8 mouse cellular contexts compared by ENCODE assay signal in the genomic region with DNA sequence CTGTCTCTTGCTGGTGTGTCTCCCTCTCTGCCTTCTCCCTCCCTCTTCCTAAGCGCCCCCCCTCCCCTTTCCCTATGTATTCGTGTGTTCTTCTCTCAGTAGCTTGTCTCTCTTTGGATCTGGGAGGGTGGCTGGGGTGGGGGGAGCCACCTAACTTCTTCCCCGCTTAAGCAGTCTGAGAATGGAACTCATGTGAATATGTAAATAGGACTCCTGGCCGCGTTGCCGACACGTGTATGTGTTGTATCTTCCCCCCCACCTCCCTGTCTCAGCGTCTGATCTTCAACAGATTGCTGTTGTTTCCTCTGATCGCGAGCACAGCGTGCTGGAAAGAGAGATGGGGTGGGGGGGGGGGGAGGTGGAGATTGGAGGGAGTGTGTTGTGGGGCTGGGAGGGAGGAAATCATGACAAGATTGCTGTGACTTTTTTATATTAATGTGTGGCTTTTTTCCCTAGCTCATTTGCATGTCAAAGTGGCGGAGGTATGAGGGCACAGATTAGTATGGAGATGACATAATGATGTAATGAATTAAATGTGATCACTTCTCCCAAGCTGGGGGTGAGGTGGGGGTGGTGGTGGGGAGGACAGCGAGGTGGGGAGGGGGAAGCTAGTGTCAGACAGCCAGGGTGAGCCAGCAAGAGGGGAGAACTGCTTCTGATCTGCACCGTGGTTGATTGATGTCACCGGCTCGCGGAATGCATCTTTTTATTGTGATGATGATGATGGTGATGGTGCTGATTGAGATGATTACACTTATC. TPM values are rescaled to one million over a fixed set of nuclear protein-coding genes. Genes with fewer than 3 reads are reported as not detected.
DNase-seq lines count a peak whose midpoint lies in the region; ATAC-seq and TF ChIP-seq lines count a peak whose summit lies in the region.

No protein-coding gene starts in this region.

- H3K4me3 ChIP-seq in heart, postnatal 0 days (ENCODE audit: low read depth, low read length), result peak overlapping the region; percentile 26
- H3K4me3 ChIP-seq in embryonic facial prominence, embryonic 10.5 days, result peak overlapping the region; percentile 52
- H3K4me3 ChIP-seq in intestine, embryonic 14.5 days (ENCODE audit: low read depth, low read length), result peak overlapping the region; percentile 21
- H3K4me3 ChIP-seq in neural tube, embryonic 14.5 days (ENCODE audit: low read depth, low read length), result peak overlapping the region; percentile 26
- no peak overlapping the region for H3K4me3 ChIP-seq in cerebellum, adult 2 months (replicated peaks; ENCODE audit: insufficient read depth, low read depth, low read length)

- TF ChIP-seq POLR2A in cerebellum, adult 2 months (IDR thresholded peaks at IDR 0.05; ENCODE audit: borderline replicate concordance, insufficient read depth, low read length), result no peak

- no peak overlapping the region for H3K9ac ChIP-seq in heart, postnatal 0 days (replicated peaks; ENCODE audit: low read depth, low read length)
- H3K9ac ChIP-seq in intestine, embryonic 14.5 days (ENCODE audit: low read length), result 0 out of 2 replicates have a peak overlapping the region, but pooled peaks have one; percentile 7
- H3K9ac ChIP-seq in neural tube, embryonic 14.5 days (replicated peaks; ENCODE audit: low read depth, low read length), result peak overlapping the region; percentile 26; the same call in 1 of the 2 replicates

- intact Hi-C loops in heart, postnatal 36 days (cut with DNase I), result no loop called here

- no peak for ATAC-seq in heart, postnatal 0 days (ENCODE audit: insufficient read depth, low read depth)
- ATAC-seq in intestine, embryonic 14.5 days (replicated peaks; ENCODE audit: low FRiP score, low TSS enrichment, low read depth), result 0 out of 2 replicates have a peak, but pooled peaks have one; percentile 36
- peak; percentile 54; the same call in 1 of the 2 replicates for ATAC-seq in neural tube, embryonic 14.5 days (ENCODE audit: low read depth)

- no peak overlapping the region for H3K27ac ChIP-seq in heart, postnatal 0 days (ENCODE audit: low read depth)
- H3K27ac ChIP-seq in embryonic facial prominence, embryonic 10.5 days (replicated peaks), result peak overlapping the region; percentile 76
- no peak overlapping the region for H3K27ac ChIP-seq in intestine, embryonic 14.5 days (ENCODE audit: low read depth)
- peak overlapping the region; percentile 77 for H3K27ac ChIP-seq in neural tube, embryonic 14.5 days (ENCODE audit: low read depth, low read length)
- H3K27ac ChIP-seq in cerebellum, adult 2 months (ENCODE audit: insufficient read depth, low read length), result no peak overlapping the region

- H3K4me1 ChIP-seq in heart, postnatal 0 days (ENCODE audit: control insufficient read depth, insufficient read depth), result peaks cover 9% of the 10 kb centered on the region; the same call in 1 of the 2 replicates
- H3K4me1 ChIP-seq in embryonic facial prominence, embryonic 10.5 days, result peaks cover 74% of the 10 kb centered on the region
- peaks cover 25% of the 10 kb centered on the region for H3K4me1 ChIP-seq in intestine, embryonic 14.5 days (replicated peaks; ENCODE audit: control insufficient read depth, insufficient read depth, low read length)
- H3K4me1 ChIP-seq in neural tube, embryonic 14.5 days (ENCODE audit: control insufficient read depth, insufficient read depth, low read length), result peaks cover 15% of the 10 kb centered on the region; the same call in 1 of the 2 replicates
- H3K4me1 ChIP-seq in cerebellum, adult 2 months (ENCODE audit: control insufficient read depth, insufficient read depth, low read length), result no peaks in the 10 kb centered on the region

- DNase-seq in heart, postnatal 0 days (ENCODE audit: low spot score), result peak; percentile 9
- no peak for DNase-seq in heart, postnatal 36 days
- DNase-seq in embryonic facial prominence, embryonic 10.5 days (ENCODE audit: low spot score), result peak; percentile 57
- DNase-seq in intestine, embryonic 14.5 days (ENCODE audit: low spot score), result peak; percentile 56
- no peak for DNase-seq in cerebellum, adult 18-20 months
- no peak for DNase-seq in layer of hippocampus, adult 9-10 months (ENCODE audit: low spot score)
- DNase-seq in cerebellum, adult 2 months, result no peak

- no peak for TF ChIP-seq CTCF in heart, postnatal 0 days (IDR thresholded peaks at IDR 0.05; ENCODE audit: low read depth)
- TF ChIP-seq CTCF in cerebellum, adult 2 months (IDR thresholded peaks at IDR 0.05; ENCODE audit: borderline replicate concordance, insufficient read depth, low read depth, low read length), result no peak

- H3K4me2 ChIP-seq in heart, postnatal 0 days (ENCODE audit: low read depth, low read length), result peak overlapping the region; percentile 47
- peak overlapping the region; percentile 50 for H3K4me2 ChIP-seq in intestine, embryonic 14.5 days (ENCODE audit: low read length)
- peak overlapping the region; percentile 51 for H3K4me2 ChIP-seq in neural tube, embryonic 14.5 days (ENCODE audit: low read depth, low read length)

- H3K27me3 ChIP-seq in heart, postnatal 0 days (ENCODE audit: control insufficient read depth, insufficient read depth, low read length), result peaks cover 36% of the 10 kb centered on the region
- H3K27me3 ChIP-seq in embryonic facial prominence, embryonic 10.5 days (replicated peaks; ENCODE audit: low read depth, poor library complexity, severe bottlenecking), result peaks cover 64% of the 10 kb centered on the region
- 0 out of 2 replicates have a peak, but pooled peaks cover 9% of the 10 kb centered on the region for H3K27me3 ChIP-seq in intestine, embryonic 14.5 days (replicated peaks; ENCODE audit: control insufficient read depth, insufficient read depth, low read length)
- H3K27me3 ChIP-seq in neural tube, embryonic 14.5 days (ENCODE audit: control insufficient read depth, insufficient read depth, low read length), result no peaks in the 10 kb centered on the region
- H3K27me3 ChIP-seq in cerebellum, adult 2 months (ENCODE audit: control insufficient read depth, insufficient read depth, low read length), result peaks cover 1% of the 10 kb centered on the region; the same call in 1 of the 2 replicates

- no peak for TF ChIP-seq EP300 in heart, postnatal 0 days (IDR thresholded peaks at IDR 0.05; ENCODE audit: low read depth)

- H3K9me3 ChIP-seq in heart, postnatal 0 days (replicated peaks; ENCODE audit: control insufficient read depth, low read length), result no peaks in the 10 kb centered on the region
- H3K9me3 ChIP-seq in embryonic facial prominence, embryonic 10.5 days, result no peaks in the 10 kb centered on the region
- H3K9me3 ChIP-seq in intestine, embryonic 14.5 days (ENCODE audit: control insufficient read depth, low read length), result no peaks in the 10 kb centered on the region
- no peaks in the 10 kb centered on the region for H3K9me3 ChIP-seq in neural tube, embryonic 14.5 days (ENCODE audit: control insufficient read depth, low read length)

- H3K36me3 ChIP-seq in heart, postnatal 0 days (replicated peaks; ENCODE audit: control insufficient read depth, insufficient read depth, low read length), result no peaks in the 10 kb centered on the region
- H3K36me3 ChIP-seq in embryonic facial prominence, embryonic 10.5 days (replicated peaks), result no peaks in the 10 kb centered on the region
- no peaks in the 10 kb centered on the region for H3K36me3 ChIP-seq in intestine, embryonic 14.5 days (ENCODE audit: control insufficient read depth, insufficient read depth, low read length)
- H3K36me3 ChIP-seq in neural tube, embryonic 14.5 days (ENCODE audit: control insufficient read depth, insufficient read depth, low read length), result no peaks in the 10 kb centered on the region

- WGBS in heart, postnatal 0 days, result 1% methylated on average over 17 of the region's 17 CpGs
- under 1% methylated on average over 17 of the region's 17 CpGs for WGBS in embryonic facial prominence, embryonic 10.5 days
- under 1% methylated on average over 16 of the region's 17 CpGs for WGBS in intestine, embryonic 14.5 days
- WGBS in neural tube, embryonic 14.5 days, result 0% methylated on average over 17 of the region's 17 CpGs
- WGBS in cerebellum, adult 2 months, result 1% methylated on average over 17 of the region's 17 CpGs

RNA-seq across cellular contexts. Expression of a gene that starts 0.5 kb away (rescaled TPM):
- 2.5 and 3.6 TPM in 2 replicates for total RNA-seq in heart, postnatal 0 days (2014; rRNA removed; ENCODE audit: low replicate concordance)
- polyA plus RNA-seq in heart, postnatal 0 days (2015; fragmentation: Nextera tagmentation; extraction: Ambion mirVana), result 2.0 TPM in 2 replicates
- total RNA-seq in heart, postnatal 36 days (2021), result 1 to 10 TPM; 7.2 to 8.3 TPM
- 16.4 and 18.8 TPM in 2 replicates for polyA plus RNA-seq in embryonic facial prominence, embryonic 10.5 days (2016; fragmentation: Nextera tagmentation; extraction: Ambion mirVana)
- polyA plus RNA-seq in intestine, embryonic 14.5 days (2014; fragmentation: Nextera tagmentation; extraction: Ambion mirVana), result 15.7 and 16.4 TPM in 2 replicates
- 32.0 and 32.2 TPM in 2 replicates for polyA plus RNA-seq in neural tube, embryonic 14.5 days (2014; fragmentation: Nextera tagmentation; extraction: Ambion mirVana)
- polyA plus RNA-seq in cerebellum, adult 2 months (2012; rRNA removed), result 2.5 and 3.3 TPM in 2 replicates

Comparison
In these comparisons a context has a peak if more than half of its experiments do, and no peak if none do; other contexts are left out.
1. DNase-seq: peak in heart, postnatal 0 days (single experiment), embryonic facial prominence, embryonic 10.5 days (single experiment) and intestine, embryonic 14.5 days (single experiment); none in heart, postnatal 36 days (0 of 2), cerebellum, adult 18-20 months (0 of 2), layer of hippocampus, adult 9-10 months (single experiment) and cerebellum, adult 2 months (0 of 2).
2. H3K27ac ChIP-seq: peak in embryonic facial prominence, embryonic 10.5 days (single experiment) and neural tube, embryonic 14.5 days (single experiment); none in heart, postnatal 0 days (single experiment), intestine, embryonic 14.5 days (single experiment) and cerebellum, adult 2 months (single experiment).
3. Peak in every context shown above with its lines, with median percentiles within 50 percentile points of each other: H3K4me2 ChIP-seq.